Mouse (Mus musculus): Measurements from ENCODE around the gene Mtmr2.

GRCm38 (mm10) chr9:13804480-13804879 lies 56.3 kb downstream of the Mtmr2 start:
- no peak for TF ChIP-seq GATA1 (IDR thresholded peaks at IDR 0.05; ENCODE audit: borderline replicate concordance, low read length)
- TF ChIP-seq FLI1 (IDR thresholded peaks at IDR 0.05; ENCODE audit: low read length) = no peak
